Mouse (Mus musculus) cerebellum, postnatal 25 days (tissue): ENCODE data around the gene Fgf4.
"Not testable (repeated sequence)": the region's sequence is repeated elsewhere in the genome, so short reads cannot be mapped to it uniquely, and the experiment has no call there.

Experiments used
- DNase-seq, 2 experiments: peaks; one replicate each; pipeline ENCODE4 v3.0.0; 2021; ENCODE audit warnings: mixed read lengths in 2 of 2

Fgf4 gene

GRCm38 (mm10) chr7:144867161-144867560 lies 20.0 kb downstream of the Fgf4 start:
- no peak for DNase-seq

DNA sequence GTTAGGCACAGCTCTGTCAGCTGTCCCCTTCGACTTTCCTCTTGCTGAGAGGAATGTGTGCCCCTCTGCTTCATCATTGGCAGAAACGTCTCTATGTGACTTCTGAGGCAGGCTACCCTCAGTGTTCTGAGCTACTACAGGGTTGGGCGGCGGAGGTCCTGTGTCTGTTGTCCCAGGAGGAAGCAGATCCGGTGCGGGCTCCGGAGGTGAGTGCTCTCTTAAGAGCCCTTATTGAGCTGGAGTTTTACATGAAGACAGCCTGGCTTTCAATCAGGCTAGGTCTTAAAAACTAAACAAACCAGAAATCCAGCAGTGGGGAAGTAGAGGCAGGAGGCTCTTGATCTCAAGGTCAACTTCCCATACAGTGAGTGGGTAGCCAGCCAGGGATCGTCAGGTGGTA lies 20.4 kb downstream of the Fgf4 start:
- DNase-seq: no peak

DNA sequence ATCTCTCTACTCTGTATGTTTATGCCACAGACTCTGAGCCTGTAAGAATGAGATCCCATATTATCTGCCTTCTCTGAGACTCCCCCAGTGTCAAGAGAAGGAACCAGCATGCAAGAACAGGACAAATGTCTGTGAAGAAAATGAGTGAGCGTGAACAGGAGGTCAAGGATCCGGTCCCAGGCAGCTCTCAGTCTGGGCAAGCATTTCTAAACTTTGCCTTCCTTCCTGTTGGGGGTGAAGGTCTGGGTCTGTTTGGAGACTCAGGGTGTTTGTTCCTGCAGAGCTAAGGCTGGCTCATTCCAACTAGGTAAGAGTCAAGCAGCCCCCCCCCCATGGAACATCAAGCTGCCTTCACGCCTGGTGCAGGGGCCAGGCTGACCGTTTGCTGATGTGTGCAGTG lies 25.3 kb downstream of the Fgf4 start:
- DNase-seq: no peak

DNA sequence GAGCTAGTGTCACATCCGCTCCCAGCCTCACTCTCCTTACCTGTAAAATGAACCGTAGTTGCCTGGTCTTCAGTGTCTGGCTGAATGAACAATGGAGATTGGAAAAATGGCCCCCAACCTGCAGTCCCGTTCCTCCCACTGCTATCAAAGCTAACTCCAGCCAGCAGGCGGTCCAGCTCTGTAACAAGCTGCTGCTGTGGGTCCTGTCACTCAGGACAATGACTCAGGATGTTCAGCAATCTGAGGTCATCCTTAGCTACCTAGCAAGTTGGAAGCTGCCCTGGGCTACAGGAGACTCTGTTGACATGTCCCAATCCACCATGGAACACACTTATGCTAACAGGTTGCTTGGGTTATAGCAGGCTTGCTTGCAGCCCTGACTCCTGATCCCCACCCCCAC lies 26.0 kb downstream of the Fgf4 start:
- no peak for DNase-seq

DNA sequence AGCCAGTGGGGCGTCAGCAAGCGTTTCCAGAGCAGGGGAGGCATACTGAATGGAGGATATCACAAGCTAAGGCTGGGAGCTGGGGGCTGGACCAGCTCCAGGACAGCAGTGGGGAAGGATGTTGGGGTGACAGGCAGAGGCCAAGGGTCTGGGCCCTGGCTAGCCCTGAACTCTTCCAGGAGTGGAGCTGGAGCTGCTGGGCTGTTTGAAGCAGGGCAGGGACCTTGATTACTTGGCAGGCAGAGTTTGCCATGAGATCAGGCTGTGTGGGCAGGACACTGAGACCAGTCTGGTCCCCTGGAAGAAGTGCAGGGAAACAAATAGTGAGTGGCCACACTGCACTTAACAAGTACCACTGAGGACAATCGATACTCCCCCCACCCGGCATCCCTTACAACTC lies 27.1 kb downstream of the Fgf4 start:
- DNase-seq: no peak

DNA sequence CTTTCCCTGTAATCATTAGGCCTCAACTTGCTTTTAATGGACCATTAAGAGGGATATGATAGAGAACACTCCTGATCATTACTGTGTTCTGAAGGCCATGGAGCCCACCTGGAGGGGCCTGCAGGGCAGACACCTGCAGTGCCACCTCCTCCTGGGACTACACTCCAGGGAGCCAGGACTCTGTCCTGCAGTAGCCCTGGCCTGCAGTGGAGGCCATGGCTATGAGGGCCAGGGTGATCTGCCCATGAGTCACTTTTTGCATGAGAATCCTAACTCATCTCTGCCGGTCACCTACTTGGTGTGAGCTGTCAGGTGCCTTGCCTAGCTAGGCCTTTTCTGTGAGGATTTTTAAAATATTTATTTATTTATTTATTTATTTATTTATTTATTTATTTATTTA lies 31.2 kb downstream of the Fgf4 start:
- DNase-seq: no peak

GRCm38 (mm10) chr7:144883106-144883505 lies 35.9 kb downstream of the Fgf4 start:
- no peak for DNase-seq

- DNase-seq: no peak
Measured at GRCm38 (mm10) chr7:144887672-144888071, 40.5 kb downstream of the Fgf4 start.

DNA sequence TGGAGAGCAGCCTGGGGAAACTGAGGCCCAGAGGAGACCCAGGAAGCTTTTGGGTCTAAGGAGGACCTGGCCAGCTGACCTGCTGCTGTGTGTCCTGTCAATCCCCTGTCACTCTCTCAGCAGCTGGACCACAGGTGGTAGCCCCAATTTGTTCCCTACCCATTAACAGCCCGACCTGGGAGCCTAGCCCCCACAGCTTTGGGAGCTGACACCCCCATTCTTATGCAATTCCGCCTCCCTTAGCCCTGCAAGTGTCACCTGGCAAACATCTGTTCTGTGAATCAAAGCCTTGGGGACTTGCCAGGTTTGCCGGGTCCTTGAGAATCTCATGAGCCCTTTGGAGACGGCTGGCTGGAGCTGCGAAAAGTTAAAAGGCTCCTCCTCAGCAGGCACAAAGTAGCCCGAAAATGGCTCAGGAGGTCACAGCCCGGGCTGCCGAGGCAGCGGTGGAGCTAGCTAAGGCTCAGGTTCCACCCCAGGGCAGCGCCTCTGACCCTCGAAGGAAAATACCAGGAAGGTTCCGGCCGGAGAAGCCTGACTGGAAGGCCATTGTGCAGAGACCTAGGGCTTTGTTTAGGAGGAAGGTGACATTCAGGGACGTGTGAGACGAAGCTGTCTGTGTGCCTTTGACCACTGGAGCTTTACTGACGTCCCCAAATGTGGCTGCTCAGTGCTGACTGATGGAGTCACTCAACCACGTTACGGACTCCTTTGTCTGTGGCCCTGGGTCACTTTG lies 41.6 kb downstream of the Fgf4 start:
- no peak for DNase-seq

DNA sequence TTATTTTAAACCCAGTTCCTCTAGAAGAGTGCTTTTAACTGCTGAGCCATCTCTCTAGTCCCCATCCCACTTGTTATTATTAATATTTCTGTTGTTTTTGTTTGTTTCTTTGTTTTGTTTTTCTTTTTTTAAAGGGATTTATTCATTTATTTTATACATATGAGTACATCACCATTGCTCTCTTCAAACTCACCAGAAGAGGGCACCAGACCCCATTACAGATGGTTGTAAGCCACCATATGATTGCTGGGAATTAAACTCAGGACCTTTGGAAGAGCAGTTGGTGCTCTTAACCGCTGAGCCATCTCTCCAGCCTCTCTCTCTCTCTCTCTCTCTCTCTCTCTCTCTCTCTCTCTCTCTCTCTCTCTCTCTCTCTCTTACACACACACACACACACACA lies 43.5 kb downstream of the Fgf4 start:
- DNase-seq: not testable (repeated sequence)

DNA sequence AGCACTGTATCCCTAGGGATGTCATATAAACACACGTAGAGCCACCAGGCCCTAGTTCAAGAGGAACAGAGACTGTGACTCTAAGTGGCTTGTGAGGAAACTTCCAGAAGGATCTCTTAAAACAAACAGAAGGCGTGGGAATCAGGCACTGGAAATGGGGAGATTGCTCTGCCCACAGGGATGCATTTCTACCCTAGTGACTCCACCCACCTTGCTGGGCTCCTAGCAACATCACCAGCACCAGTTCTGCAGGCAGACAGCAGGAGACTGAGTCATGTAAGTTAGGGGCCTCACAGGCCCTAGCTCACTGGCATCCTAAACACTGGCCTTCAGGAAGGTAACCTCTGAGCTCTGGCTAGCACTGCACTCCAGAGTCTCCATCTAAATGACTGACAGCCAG lies 44.7 kb downstream of the Fgf4 start:
- no peak for DNase-seq

GRCm38 (mm10) chr7:144892322-144892721 lies 45.2 kb downstream of the Fgf4 start:
- no peak for DNase-seq

DNA sequence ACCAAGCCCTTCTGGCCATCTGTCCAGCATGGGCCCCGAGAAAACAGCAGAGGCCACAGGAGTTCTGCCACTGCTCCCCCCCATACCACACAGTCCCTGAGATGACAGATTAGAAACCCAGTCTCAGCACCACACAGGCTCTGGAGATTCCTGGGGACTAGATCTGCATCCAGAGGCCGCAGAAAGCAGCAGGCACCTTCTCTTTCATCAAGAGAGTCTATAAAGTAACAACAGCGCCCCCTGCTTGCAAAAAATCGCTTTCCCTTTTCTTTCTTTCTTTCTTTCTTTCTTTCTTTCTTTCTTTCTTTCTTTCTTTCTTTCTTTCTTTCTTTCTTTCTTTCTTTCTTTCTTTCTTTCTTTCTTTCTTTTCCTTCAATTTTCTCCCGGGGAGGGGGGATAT lies 47.0 kb downstream of the Fgf4 start:
- peak; percentile 32 to 56 for DNase-seq

DNA sequence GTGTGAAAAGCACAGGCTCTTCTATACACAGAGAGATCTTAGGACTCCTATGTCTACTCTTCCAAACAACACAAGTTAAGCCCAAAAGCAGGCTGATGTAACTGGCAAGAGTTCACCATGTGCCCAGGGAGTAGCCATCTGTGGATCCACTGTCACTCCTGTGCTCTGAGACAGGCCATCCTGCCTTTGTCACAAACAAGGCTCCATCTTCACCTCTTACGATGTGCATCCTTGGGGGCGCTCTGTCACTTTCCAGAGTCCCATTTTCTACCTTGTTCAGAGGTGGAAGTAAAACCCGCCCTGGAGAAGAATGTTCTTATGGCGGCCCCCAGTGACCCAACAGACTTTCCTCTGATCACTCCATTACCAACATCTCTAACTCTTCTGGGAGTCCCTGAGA lies 47.5 kb downstream of the Fgf4 start:
- no peak for DNase-seq

DNA sequence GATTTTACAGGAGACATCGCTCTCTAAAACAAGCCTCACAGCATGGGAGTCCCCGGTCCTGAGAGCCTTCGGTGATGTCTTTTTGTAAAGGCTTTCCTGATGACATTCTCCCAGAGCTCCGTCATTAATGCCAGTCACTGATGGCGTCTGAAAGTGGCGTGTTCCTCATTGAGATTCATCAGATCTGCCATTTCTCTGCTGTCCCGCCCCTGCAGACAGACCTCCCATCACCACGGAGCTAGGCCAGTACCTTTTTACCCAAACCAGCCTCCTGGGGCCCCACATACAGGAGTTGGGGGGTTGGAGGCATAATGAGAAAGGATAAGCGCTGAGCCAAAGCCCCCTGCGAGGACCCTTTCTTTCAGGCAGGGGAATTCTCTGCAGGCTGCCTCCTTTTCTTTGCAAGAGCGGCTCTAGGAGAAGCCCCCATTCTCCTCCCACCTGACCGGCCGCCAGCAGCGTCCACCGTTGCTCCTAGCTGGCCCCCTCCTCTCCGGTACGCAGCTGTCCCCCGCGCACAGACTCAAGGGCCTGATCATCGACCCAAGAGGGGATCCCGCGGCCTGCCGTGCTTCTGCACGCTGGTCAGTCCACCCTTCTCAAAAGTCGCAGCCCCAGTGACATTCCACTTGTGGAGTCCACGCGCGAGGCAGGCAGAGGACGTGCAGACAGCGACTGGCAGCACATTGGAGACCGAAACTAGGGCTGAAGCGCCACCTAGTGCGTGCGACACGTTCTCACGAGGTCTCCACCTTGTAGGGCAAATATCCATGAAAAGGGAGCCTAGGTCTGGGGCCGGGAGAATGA lies 48.3 kb downstream of the Fgf4 start:
- DNase-seq: peak; percentile 79 to 88

DNA sequence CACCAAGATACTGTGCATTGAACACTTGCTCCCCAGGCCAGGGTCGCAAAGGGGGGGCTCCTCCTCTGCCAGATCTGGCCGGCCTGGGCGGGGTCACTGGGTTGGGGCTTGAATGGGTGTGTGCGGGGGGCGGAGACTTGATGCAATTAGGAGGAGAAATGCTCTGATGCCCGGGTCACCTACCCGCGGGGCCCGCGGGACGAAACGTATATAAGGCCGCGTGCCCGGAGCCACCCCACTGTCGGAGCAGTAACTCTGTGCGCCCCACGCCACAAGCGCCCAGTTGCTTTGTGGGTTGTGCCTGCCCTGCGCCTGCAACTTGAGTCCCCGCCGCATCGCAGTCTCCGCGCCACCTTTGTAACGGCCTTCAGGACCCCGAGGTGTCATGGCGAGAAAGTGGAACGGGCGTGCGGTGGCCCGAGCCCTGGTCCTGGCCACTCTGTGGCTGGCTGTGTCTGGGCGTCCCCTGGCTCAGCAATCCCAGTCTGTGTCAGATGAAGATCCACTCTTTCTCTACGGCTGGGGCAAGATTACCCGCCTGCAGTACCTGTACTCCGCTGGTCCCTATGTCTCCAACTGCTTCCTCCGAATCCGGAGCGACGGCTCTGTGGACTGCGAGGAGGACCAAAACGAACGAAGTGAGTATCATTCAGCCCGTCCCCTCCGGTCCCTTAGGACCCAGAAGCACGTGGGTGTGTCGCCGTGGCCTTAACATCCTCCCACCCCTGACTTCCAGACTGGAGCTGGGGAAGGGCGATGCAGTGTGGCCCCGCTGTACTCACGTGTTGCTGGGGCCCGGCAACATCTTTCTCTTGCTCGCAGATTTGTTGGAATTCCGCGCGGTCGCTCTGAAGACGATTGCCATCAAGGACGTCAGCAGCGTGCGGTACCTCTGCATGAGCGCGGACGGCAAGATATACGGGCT lies 49.4 kb downstream of the Fgf4 start, which contains the start of gene Fgf15:
Gene Fgf15 (plus strand): TSS at position 238 of the 925 bp plus-strand sequence.
- DNase-seq: peak in 1 of 2 experiments; percentile 32

GRCm38 (mm10) chr7:144898506-144898905 lies 51.3 kb downstream of the Fgf4 start:
- DNase-seq: no peak

DNA sequence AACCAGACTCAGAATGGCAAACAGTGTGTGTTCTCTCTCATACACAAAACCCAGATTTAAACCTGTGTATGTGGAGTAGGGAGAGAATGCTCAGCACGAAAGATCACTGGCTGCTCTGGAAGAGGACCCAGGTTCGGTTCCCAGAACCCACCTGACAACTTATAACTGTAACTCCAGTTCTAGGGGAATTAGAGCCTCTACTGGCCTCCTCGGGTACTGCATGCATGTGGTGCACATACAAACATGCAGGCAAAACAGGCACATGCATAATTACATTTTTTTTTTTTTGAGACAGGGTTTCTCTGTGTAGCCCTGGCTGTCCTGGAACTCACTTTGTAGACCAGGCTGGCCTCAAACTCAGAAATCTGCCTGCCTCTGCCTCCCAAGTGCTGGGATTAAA lies 58.3 kb downstream of the Fgf4 start:
- not testable (repeated sequence) for DNase-seq

GRCm38 (mm10) chr7:144906708-144907397 lies 59.7 kb downstream of the Fgf4 start:
- DNase-seq: peak; percentile 75 to 86

- DNase-seq: no peak
Measured at GRCm38 (mm10) chr7:144907793-144908192, 60.6 kb downstream of the Fgf4 start.

- peak in 1 of 2 experiments; percentile 22 for DNase-seq
Measured at GRCm38 (mm10) chr7:144908705-144909104, 61.5 kb downstream of the Fgf4 start.

- DNase-seq: no peak
Measured at GRCm38 (mm10) chr7:144911121-144911520, 64.0 kb downstream of the Fgf4 start.
